Mouse (Mus musculus): ENCODE data around the gene Rabgap1l. TPM values are rescaled to one million over a fixed set of nuclear protein-coding genes. Genes with fewer than 3 reads are reported as not detected.

The Rabgap1l gene
- polyA plus RNA-seq, 1 experiment from 2014 or later, result 44.8 TPM

GRCm38 (mm10) chr1:160485028-160485427, 308.0 kb downstream of the Rabgap1l start:
- no peak overlapping the region for H3K9ac ChIP-seq (replicated peaks; ENCODE audit: low read length)
- no peak overlapping the region for H3K4me2 ChIP-seq (ENCODE audit: low read length)
- no peak overlapping the region for H3K4me3 ChIP-seq (replicated peaks; ENCODE audit: low read depth, low read length)
- H3K36me3 ChIP-seq (ENCODE audit: control insufficient read depth, insufficient read depth, low read length), result no peaks in the 10 kb centered on the region
- ATAC-seq (ENCODE audit: low FRiP score, low TSS enrichment), result no peak
- no peaks in the 10 kb centered on the region for H3K4me1 ChIP-seq (ENCODE audit: control insufficient read depth, insufficient read depth, low read length)
- H3K27me3 ChIP-seq (ENCODE audit: control insufficient read depth, insufficient read depth, low read length), result no peaks in the 10 kb centered on the region
- H3K9me3 ChIP-seq (ENCODE audit: control insufficient read depth, low read length), result no peaks in the 10 kb centered on the region
- 67% methylated on average over 7 of the region's 7 CpGs for WGBS
- no peak for DNase-seq
- no peak overlapping the region for H3K27ac ChIP-seq (replicated peaks; ENCODE audit: low read depth, low read length)

- no peaks in the 10 kb centered on the region for H3K9me3 ChIP-seq (ENCODE audit: control insufficient read depth, low read length)
- no peak overlapping the region for H3K9ac ChIP-seq (replicated peaks; ENCODE audit: low read length)
- no peaks in the 10 kb centered on the region for H3K36me3 ChIP-seq (ENCODE audit: control insufficient read depth, insufficient read depth, low read length)
- H3K4me1 ChIP-seq (ENCODE audit: control insufficient read depth, insufficient read depth, low read length), result no peaks in the 10 kb centered on the region
- H3K4me2 ChIP-seq (ENCODE audit: low read length), result no peak overlapping the region
- DNase-seq (no peak), ATAC-seq (ENCODE audit: low FRiP score, low TSS enrichment) (no peak)
- H3K27me3 ChIP-seq (ENCODE audit: control insufficient read depth, insufficient read depth, low read length), result no peaks in the 10 kb centered on the region
- no peak overlapping the region for H3K27ac ChIP-seq (replicated peaks; ENCODE audit: low read depth, low read length)
- WGBS, result 91% methylated on average over 2 of the region's 2 CpGs
- no peak overlapping the region for H3K4me3 ChIP-seq (replicated peaks; ENCODE audit: low read depth, low read length)
Observed at GRCm38 (mm10) chr1:160481643-160482042, 311.4 kb downstream of the Rabgap1l start.

- no peaks in the 10 kb centered on the region for H3K4me1 ChIP-seq (ENCODE audit: control insufficient read depth, insufficient read depth, low read length)
- no peak overlapping the region for H3K9ac ChIP-seq (replicated peaks; ENCODE audit: low read length)
- ATAC-seq (ENCODE audit: low FRiP score, low TSS enrichment), result no peak
- no peak overlapping the region for H3K27ac ChIP-seq (replicated peaks; ENCODE audit: low read depth, low read length)
- DNase-seq, result no peak
- no peaks in the 10 kb centered on the region for H3K27me3 ChIP-seq (ENCODE audit: control insufficient read depth, insufficient read depth, low read length)
- H3K4me3 ChIP-seq (replicated peaks; ENCODE audit: low read depth, low read length), result no peak overlapping the region
- no peaks in the 10 kb centered on the region for H3K9me3 ChIP-seq (ENCODE audit: control insufficient read depth, low read length)
- H3K36me3 ChIP-seq (ENCODE audit: control insufficient read depth, insufficient read depth, low read length), result no peaks in the 10 kb centered on the region
- H3K4me2 ChIP-seq (ENCODE audit: low read length), result no peak overlapping the region
Observed at GRCm38 (mm10) chr1:160467443-160467842, 325.6 kb downstream of the Rabgap1l start.

- Histone ChIP-seq H3K27me3 (ENCODE audit: control insufficient read depth, insufficient read depth, low read length) (no peaks in the 10 kb centered on the region), H3K4me1 (ENCODE audit: control insufficient read depth, insufficient read depth, low read length) (no peaks in the 10 kb centered on the region), H3K4me2 (ENCODE audit: low read length) (no peak overlapping the region), H3K27ac (replicated peaks; ENCODE audit: low read depth, low read length) (no peak overlapping the region), H3K36me3 (ENCODE audit: control insufficient read depth, insufficient read depth, low read length) (no peaks in the 10 kb centered on the region), H3K9ac (replicated peaks; ENCODE audit: low read length) (no peak overlapping the region), H3K4me3 (replicated peaks; ENCODE audit: low read depth, low read length) (no peak overlapping the region), H3K9me3 (ENCODE audit: control insufficient read depth, low read length) (no peaks in the 10 kb centered on the region)
- DNase-seq, result no peak
- no peak for ATAC-seq (ENCODE audit: low FRiP score, low TSS enrichment)
Observed at GRCm38 (mm10) chr1:160465186-160465585, 327.8 kb downstream of the Rabgap1l start.

- no peak overlapping the region for H3K4me2 ChIP-seq (ENCODE audit: low read length)
- H3K4me1 ChIP-seq (ENCODE audit: control insufficient read depth, insufficient read depth, low read length), result no peaks in the 10 kb centered on the region
- no peaks in the 10 kb centered on the region for H3K36me3 ChIP-seq (ENCODE audit: control insufficient read depth, insufficient read depth, low read length)
- H3K9ac ChIP-seq (replicated peaks; ENCODE audit: low read length), result no peak overlapping the region
- no peak for DNase-seq
- no peak for ATAC-seq (ENCODE audit: low FRiP score, low TSS enrichment)
- no peaks in the 10 kb centered on the region for H3K9me3 ChIP-seq (ENCODE audit: control insufficient read depth, low read length)
- H3K27ac ChIP-seq (replicated peaks; ENCODE audit: low read depth, low read length), result no peak overlapping the region
- no peak overlapping the region for H3K4me3 ChIP-seq (replicated peaks; ENCODE audit: low read depth, low read length)
- no peaks in the 10 kb centered on the region for H3K27me3 ChIP-seq (ENCODE audit: control insufficient read depth, insufficient read depth, low read length)
Observed at GRCm38 (mm10) chr1:160464148-160464547, 328.9 kb downstream of the Rabgap1l start.

GRCm38 (mm10) chr1:160460346-160460745, 332.7 kb downstream of the Rabgap1l start:
- Histone ChIP-seq H3K4me2 (ENCODE audit: low read length) (no peak overlapping the region), H3K9me3 (ENCODE audit: control insufficient read depth, low read length) (no peaks in the 10 kb centered on the region), H3K27ac (replicated peaks; ENCODE audit: low read depth, low read length) (no peak overlapping the region), H3K36me3 (ENCODE audit: control insufficient read depth, insufficient read depth, low read length) (no peaks in the 10 kb centered on the region), H3K27me3 (ENCODE audit: control insufficient read depth, insufficient read depth, low read length) (no peaks in the 10 kb centered on the region), H3K9ac (replicated peaks; ENCODE audit: low read length) (no peak overlapping the region), H3K4me3 (replicated peaks; ENCODE audit: low read depth, low read length) (no peak overlapping the region), H3K4me1 (ENCODE audit: control insufficient read depth, insufficient read depth, low read length) (no peaks in the 10 kb centered on the region)
- ATAC-seq (ENCODE audit: low FRiP score, low TSS enrichment) (no peak), DNase-seq (no peak)
- WGBS, result 91% methylated on average over 1 of the region's 1 CpGs

GRCm38 (mm10) chr1:160451663-160452062, 341.3 kb downstream of the Rabgap1l start:
- 90% methylated on average over 2 of the region's 2 CpGs for WGBS
- Histone ChIP-seq H3K4me1 (ENCODE audit: control insufficient read depth, insufficient read depth, low read length) (no peaks in the 10 kb centered on the region), H3K4me3 (replicated peaks; ENCODE audit: low read depth, low read length) (no peak overlapping the region), H3K27ac (replicated peaks; ENCODE audit: low read depth, low read length) (no peak overlapping the region), H3K36me3 (ENCODE audit: control insufficient read depth, insufficient read depth, low read length) (no peaks in the 10 kb centered on the region), H3K27me3 (ENCODE audit: control insufficient read depth, insufficient read depth, low read length) (no peaks in the 10 kb centered on the region), H3K9me3 (ENCODE audit: control insufficient read depth, low read length) (no peaks in the 10 kb centered on the region), H3K4me2 (ENCODE audit: low read length) (no peak overlapping the region), H3K9ac (replicated peaks; ENCODE audit: low read length) (no peak overlapping the region)
- DNase-seq, result no peak
- ATAC-seq (ENCODE audit: low FRiP score, low TSS enrichment), result no peak

GRCm38 (mm10) chr1:160448681-160449080, 344.3 kb downstream of the Rabgap1l start:
- DNase-seq (no peak), ATAC-seq (ENCODE audit: low FRiP score, low TSS enrichment) (no peak)
- no peak overlapping the region for H3K9ac ChIP-seq (replicated peaks; ENCODE audit: low read length)
- H3K4me1 ChIP-seq (ENCODE audit: control insufficient read depth, insufficient read depth, low read length), result no peaks in the 10 kb centered on the region
- H3K36me3 ChIP-seq (ENCODE audit: control insufficient read depth, insufficient read depth, low read length), result no peaks in the 10 kb centered on the region
- no peak overlapping the region for H3K27ac ChIP-seq (replicated peaks; ENCODE audit: low read depth, low read length)
- H3K27me3 ChIP-seq (ENCODE audit: control insufficient read depth, insufficient read depth, low read length), result no peaks in the 10 kb centered on the region
- WGBS, result 66% methylated on average over 2 of the region's 2 CpGs
- no peak overlapping the region for H3K4me3 ChIP-seq (replicated peaks; ENCODE audit: low read depth, low read length)
- H3K9me3 ChIP-seq (ENCODE audit: control insufficient read depth, low read length), result no peaks in the 10 kb centered on the region
- H3K4me2 ChIP-seq (ENCODE audit: low read length), result no peak overlapping the region

- no peaks in the 10 kb centered on the region for H3K36me3 ChIP-seq (ENCODE audit: control insufficient read depth, insufficient read depth, low read length)
- DNase-seq (no peak), ATAC-seq (ENCODE audit: low FRiP score, low TSS enrichment) (no peak)
- no peaks in the 10 kb centered on the region for H3K27me3 ChIP-seq (ENCODE audit: control insufficient read depth, insufficient read depth, low read length)
- no peaks in the 10 kb centered on the region for H3K9me3 ChIP-seq (ENCODE audit: control insufficient read depth, low read length)
- 83% methylated on average over 1 of the region's 1 CpGs for WGBS
- no peaks in the 10 kb centered on the region for H3K4me1 ChIP-seq (ENCODE audit: control insufficient read depth, insufficient read depth, low read length)
- no peak overlapping the region for H3K4me3 ChIP-seq (replicated peaks; ENCODE audit: low read depth, low read length)
- H3K27ac ChIP-seq (replicated peaks; ENCODE audit: low read depth, low read length), result no peak overlapping the region
- no peak overlapping the region for H3K4me2 ChIP-seq (ENCODE audit: low read length)
- H3K9ac ChIP-seq (replicated peaks; ENCODE audit: low read length), result no peak overlapping the region
Observed at GRCm38 (mm10) chr1:160446823-160447222, 346.2 kb downstream of the Rabgap1l start.
